Mouse (Mus musculus) skeletal muscle tissue, adult 2 months (tissue): Measurements from ENCODE around the gene Cend1.
"Not testable (repeated sequence)": the region's sequence is repeated elsewhere in the genome, so short reads cannot be mapped to it uniquely, and the experiment has no call there.

Source experiments
- DNase-seq: peaks from one replicate; pipeline ENCODE4 v3.0.0-alpha.2; 2012; ENCODE audit warnings: low read depth, low spot score

The Cend1 gene

GRCm38 (mm10) chr7:141465388-141466044 is 36.2 kb upstream of the Cend1 start:
- no peak for DNase-seq

- no peak for DNase-seq
Observed at GRCm38 (mm10) chr7:141464603-141465201, 35.4 kb upstream of the Cend1 start.

DNA sequence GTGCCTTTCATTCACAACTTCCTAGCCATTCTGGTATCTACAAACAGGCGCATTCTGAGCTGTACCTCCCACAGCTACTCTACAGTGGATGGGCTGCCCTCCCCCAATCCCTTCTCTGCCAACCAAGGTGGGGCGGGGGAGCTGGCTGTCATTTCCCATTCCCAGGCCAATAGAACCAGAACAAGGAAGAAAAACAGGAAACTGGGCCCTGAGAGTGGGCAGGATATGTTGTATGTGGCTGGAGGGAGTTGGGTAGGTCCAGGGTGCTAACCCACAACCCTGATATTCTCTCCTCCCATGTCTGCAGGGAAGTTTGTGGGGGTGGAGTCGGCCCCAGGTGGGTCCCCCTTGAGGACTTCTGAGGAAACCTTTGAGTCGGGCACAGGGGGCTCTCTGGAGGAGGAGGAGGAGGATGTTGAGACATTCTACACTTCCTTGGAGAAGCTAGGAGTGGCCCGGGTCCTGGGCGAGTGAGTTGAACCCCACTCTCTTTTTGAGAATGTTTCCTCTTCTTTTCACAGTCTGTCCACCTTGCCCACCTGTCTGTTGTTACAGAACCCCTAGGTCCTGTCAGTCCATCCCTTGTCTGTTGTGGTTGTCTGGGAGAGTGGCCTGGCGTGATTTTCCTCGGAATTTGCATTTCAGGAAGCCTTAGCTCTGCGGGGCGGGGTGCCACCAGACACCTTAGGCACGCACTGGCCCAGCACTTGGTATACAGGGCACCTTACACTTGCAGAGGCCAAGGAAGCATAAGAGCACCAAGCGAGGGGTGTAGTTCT is 34.7 kb upstream of the Cend1 start:
- no peak for DNase-seq

DNA sequence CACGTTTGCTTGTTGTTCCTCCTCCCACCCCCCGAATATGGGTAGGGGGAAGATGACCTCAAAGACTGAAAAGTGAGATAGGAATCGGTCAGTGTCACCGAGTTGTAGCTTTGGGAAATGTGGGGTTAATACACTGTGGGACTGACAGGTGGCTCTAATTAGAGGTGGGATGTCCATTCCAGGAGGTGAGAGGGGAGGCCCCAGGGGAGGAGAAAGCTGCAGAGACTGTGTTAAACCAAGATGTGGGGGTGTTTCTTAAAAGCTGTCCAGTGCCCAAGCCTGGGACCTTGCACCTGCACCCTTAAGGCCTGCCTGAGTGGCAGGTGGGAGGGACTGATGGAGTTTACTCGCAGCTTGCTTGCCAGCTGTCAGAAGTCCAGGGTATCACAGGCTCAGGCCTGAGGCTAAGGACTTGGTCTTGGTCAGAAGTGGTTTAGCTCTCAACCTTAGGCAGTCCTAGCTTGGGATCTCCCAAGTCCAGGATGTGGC is 33.1 kb upstream of the Cend1 start:
- no peak for DNase-seq

DNA sequence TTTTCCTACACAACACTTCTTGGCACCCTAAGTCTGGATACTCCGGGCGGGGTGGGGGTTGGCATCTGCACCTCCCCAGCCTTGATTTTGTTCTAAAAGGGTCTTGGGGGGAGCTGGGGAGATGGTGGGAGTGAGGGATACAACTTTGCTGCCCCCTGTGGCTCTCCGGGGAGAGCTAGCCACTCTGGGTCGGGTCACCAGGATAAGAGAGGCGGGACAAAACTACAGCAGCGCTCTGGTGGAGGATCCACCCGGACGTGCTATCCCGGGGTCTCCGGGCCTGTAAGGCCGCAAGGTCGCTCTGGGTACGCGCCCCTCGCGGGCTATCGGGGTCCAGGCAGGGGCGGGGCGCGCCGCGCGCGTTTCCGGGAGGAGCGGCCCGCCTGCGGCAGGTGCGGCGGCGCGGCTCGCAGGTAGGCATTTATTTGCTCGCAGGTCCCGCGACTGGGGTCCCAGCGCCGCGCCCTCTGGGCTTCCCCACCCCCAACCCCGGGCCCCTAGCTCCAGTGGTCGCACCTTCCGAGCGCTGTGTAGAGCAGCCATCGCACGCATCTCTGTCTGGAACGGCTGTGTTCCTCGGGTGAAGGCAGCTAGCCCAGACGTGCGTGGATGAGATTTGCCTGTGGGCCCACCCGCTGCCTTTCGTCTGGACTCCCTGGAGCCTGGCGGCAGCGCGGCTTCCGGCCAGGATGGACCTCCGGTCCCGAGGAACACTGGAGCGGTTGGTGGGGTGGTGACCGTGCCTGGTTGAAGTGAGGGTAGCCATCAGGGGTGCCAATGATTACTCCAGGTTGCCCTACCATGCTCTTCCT is 32.4 kb upstream of the Cend1 start:
- DNase-seq = no peak

- no peak for DNase-seq
Observed at GRCm38 (mm10) chr7:141460391-141461113, 31.3 kb upstream of the Cend1 start, which contains the start of gene Cracr2b. Cracr2b (plus strand) TSS chr7:141461094.

- DNase-seq = no peak
Observed at GRCm38 (mm10) chr7:141460001-141460390, 30.7 kb upstream of the Cend1 start.

DNA sequence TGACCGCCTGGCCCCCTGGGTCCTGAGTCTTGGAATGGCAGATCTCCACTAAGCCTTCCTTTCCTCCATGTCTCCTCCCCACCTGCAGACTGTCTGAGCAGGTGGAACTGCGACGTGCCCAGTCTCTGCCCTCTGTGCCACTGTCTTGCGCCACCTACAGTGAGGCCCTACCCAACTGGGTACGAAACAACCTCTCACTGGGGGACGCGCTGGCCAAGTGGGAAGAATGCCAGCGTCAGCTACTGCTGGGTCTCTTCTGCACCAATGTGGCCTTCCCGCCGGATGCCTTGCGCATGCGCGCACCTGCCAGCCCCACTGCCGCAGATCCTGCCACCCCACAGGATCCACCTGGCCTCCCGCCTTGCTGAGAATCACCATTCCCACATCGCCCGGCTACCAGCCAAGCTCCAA is 30.0 kb upstream of the Cend1 start:
- no peak for DNase-seq

- DNase-seq = no peak
Observed at GRCm38 (mm10) chr7:141458661-141459060, 29.4 kb upstream of the Cend1 start.

DNA sequence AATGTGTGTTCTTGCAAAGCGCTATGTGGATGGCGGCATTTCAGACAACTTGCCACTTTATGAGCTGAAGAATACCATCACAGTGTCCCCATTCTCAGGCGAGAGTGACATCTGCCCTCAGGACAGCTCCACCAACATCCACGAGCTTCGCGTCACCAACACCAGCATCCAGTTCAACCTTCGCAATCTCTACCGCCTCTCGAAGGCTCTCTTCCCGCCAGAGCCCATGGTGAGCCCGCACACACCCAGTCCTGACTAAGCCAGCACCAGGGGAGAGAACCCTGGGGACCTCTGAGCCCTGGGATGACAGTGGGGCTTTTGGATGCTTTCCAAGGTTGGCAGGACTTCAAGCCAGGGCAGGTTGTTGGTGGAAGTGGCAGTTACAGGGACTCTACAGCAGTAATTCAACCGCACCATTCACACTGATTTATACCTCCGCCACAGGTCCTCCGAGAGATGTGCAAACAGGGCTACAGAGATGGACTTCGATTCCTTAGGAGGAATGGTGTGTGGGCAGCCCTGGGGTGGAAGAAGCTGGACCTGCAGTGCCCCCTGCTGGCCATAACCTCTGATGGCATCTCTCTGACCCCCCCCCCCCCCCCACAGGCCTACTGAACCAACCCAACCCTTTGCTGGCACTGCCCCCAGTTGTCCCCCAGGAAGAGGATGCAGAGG is 28.8 kb upstream of the Cend1 start:
- DNase-seq = no peak

DNA sequence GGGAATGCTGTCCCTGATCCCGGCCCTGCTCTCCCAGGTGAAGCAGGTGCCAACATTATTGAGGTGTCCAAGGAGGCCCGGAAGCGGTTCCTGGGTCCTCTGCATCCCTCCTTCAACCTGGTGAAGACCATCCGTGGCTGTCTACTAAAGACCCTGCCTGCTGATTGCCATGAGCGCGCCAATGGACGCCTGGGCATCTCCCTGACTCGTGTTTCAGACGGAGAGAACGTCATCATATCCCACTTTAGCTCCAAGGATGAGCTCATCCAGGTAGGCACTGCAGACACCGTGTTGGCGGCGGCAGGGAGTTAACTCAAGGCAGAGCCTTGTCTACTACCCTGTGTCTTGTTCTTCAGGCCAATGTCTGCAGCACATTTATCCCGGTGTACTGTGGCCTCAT is 27.9 kb upstream of the Cend1 start:
- DNase-seq = no peak

- no peak for DNase-seq
Observed at GRCm38 (mm10) chr7:141456739-141457138, 27.4 kb upstream of the Cend1 start.

- DNase-seq = no peak
Observed at GRCm38 (mm10) chr7:141455610-141456314, 26.5 kb upstream of the Cend1 start.

- peak; percentile 89 for DNase-seq
Observed at GRCm38 (mm10) chr7:141454967-141455551, 25.8 kb upstream of the Cend1 start, which contains the start of gene Pnpla2. Pnpla2 (plus strand) TSS chr7:141455198.

- no peak for DNase-seq
Observed at GRCm38 (mm10) chr7:141453636-141454035, 24.3 kb upstream of the Cend1 start.

- DNase-seq = no peak
Observed at GRCm38 (mm10) chr7:141451928-141452327, 22.6 kb upstream of the Cend1 start.

DNA sequence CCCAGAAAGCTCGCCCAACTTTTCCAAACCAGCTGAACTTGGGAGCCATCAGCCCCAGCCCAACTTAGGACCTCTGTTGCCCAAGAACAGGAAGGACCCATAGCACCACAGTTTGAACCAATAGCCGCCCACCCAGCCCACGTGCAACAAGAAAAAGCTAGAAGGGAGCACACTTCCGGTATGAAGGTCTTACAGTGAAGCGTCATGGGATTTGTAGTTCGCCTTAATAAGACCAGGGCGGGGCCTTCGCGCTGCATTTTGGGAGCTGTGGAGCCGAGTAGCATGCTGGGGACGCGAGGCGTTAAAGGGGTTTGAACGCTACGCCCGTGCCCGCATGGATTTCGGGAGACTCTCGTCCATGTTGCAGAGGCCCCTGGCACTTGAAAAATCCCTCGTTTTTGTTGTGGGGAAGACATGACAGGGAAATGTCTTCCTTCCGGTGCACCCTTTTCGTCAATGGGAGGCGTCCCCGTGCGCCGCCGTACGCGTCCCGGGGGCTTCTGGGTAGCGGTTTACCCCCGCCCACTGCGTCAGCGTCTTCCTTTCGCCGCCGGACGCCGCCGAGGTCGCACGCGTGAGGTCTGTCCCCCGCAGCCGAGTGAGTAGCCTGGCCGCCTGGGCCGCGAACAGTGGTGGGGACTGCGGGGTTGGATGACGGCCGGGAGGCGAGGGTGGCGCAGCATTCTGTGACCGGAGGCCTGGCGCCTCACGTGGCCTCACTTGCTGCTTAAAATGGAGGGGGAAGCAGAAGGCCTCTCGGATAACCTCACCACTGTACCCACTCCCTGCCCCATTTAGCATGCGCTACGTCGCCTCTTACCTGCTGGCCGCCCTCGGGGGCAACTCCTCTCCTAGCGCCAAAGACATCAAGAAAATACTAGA is 18.1 kb upstream of the Cend1 start, which contains the start of gene Rplp2:
Gene Rplp2, plus strand, starts transcription at position 261 of the 882 bp plus-strand sequence.
- DNase-seq = peak; percentile 89

DNA sequence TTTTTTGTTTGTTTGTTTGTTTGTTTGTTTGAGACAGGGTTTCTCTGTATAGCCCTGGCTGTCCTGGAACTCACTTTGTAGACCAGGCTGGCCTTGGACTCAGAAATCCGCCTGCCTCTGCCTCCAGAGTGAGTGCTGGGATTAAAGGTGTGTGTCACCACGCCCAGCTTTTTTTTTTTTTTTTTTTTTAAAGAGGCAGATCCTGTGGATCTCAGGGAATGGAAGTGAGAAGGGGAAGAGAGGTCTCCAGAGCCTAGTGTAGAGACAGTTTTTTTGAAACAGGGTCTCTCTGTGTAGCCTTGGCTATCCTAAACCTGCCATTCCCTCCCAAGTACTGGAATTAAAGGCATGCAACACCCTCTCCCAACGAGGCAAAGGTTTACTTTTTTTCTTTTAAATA is 17.1 kb upstream of the Cend1 start:
- DNase-seq = not testable (repeated sequence)
